Mouse (Mus musculus) cerebellum, adult 2 months (tissue): ENCODE data around the gene Usp46.

ENCODE experiments used
- CTCF ChIP-seq: fragments of 200-500 bp; IDR thresholded peaks from 2 replicates; pipeline ENCODE4 v1.5.1; 2011; ENCODE audit warnings: low read depth, mild to moderate bottlenecking, control low read depth, low read length, moderate library complexity, borderline replicate concordance; ENCODE audit not compliant: insufficient read depth
- POLR2A ChIP-seq: fragments of 200-500 bp; IDR thresholded peaks from 2 replicates; pipeline ENCODE4 v1.6.1; 2011; ENCODE audit warnings: low read length, control low read depth, borderline replicate concordance; ENCODE audit not compliant: insufficient read depth

DNA sequence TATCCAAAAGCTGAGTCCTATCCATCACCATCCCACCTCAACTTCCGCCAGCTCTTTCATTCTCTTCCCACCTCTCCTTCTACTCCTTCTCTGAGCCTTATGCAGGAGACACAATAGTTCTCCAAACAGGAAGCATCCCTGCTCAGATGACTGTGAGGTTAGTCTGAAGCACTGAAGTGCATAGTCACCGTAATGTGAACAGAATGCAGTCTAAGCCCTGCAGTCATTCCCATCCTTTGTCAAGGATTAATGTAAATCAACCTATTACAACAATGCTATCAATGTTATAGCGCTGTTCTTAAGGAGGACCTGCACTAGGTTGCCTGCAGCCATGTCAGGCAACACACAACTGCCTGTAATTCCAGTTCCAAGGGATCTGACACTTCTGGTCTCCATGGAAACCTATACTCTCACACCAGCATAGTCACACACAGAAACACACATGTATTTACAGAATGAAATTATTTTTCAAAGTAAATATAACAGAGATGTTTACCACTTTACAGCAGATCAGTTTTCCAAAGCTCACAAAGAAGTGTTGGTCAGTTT is 115.1 kb downstream of the Usp46 start:
- no peak for TF ChIP-seq CTCF
- no peak for TF ChIP-seq POLR2A
